ENCODE assay signal across 16 mouse cellular contexts in genomic region chr5:107068146-107068545, GRCm38 (mm10).
"Had no signal": no experiment of that assay in that cellular context is flagged by ENCODE, and none has a peak within 500 bp of the region (broad histone marks: within the 10 kb centered on the region; RNA-seq: fewer than 3 reads in every experiment).

No protein-coding gene starts in this region.

- H3K4me1 ChIP-seq: limb, embryonic 13.5 days; megakaryocyte, embryonic 14.5 days; neural tube, embryonic 15.5 days had no signal

- H3K36me3 ChIP-seq: limb, embryonic 13.5 days; neural tube, embryonic 15.5 days had no signal

- ATAC-seq: lung, postnatal 0 days had no signal

- H3K9ac ChIP-seq: limb, embryonic 13.5 days; liver, embryonic 14.5 days; neural tube, embryonic 15.5 days had no signal

- H3K27ac ChIP-seq: layer of hippocampus, adult 2 months; limb, embryonic 13.5 days; liver, embryonic 14.5 days; macrophage; neural tube, embryonic 15.5 days had no signal

- DNase-seq: kidney, adult 18-20 months; kidney, postnatal 4 days; left cerebral cortex, postnatal 4 days; lung, adult 2 months; right cerebral cortex, postnatal 4 days; spleen, adult 18-20 months; thymus, adult 18-20 months; thymus, postnatal 14 days had no signal

- H3K9me3 ChIP-seq: limb, embryonic 13.5 days; neural tube, embryonic 15.5 days had no signal

- H3K27me3 ChIP-seq: limb, embryonic 13.5 days; neural tube, embryonic 15.5 days had no signal

- H3K4me3 ChIP-seq: layer of hippocampus, adult 2 months; limb, embryonic 13.5 days; megakaryocyte, embryonic 14.5 days; myocyte; neural tube, embryonic 15.5 days had no signal

- H3K4me2 ChIP-seq: limb, embryonic 13.5 days; neural tube, embryonic 15.5 days had no signal
